Mouse (Mus musculus) heart, postnatal 0 days (tissue): ENCODE measurements around the gene Abhd14b. TPM values are rescaled to one million over a fixed set of nuclear protein-coding genes. Genes with fewer than 3 reads are reported as not detected.

Experiments
- ATAC-seq: fragments of 200-750 bp; cut with Nextera tagmentation; 2 replicates; pipeline ENCODE4 v1.8.0; 2017; ENCODE audit warnings: low read depth, moderate number of reproducible peaks, moderate library complexity; ENCODE audit not compliant: insufficient read depth
- DNase-seq: peaks from one replicate; pipeline ENCODE4 v3.0.0-alpha.2; 2016; ENCODE audit warnings: low spot score
- H3K27ac ChIP-seq: fragments of 300-500 bp; sonication (generic); 2 replicates; pipeline ENCODE4 v1.5.1; 2014; ENCODE audit warnings: low read depth, mild to moderate bottlenecking
- H3K27me3 ChIP-seq: fragments of 300-500 bp; sonication (generic); 2 replicates; pipeline ENCODE4 v1.6.1; 2014; ENCODE audit warnings: low read length, mixed read lengths; ENCODE audit not compliant: control insufficient read depth, insufficient read depth
- H3K36me3 ChIP-seq: fragments of 300-500 bp; sonication (generic); replicated peaks from 2 replicates; pipeline ENCODE4 v1.6.1; 2014; ENCODE audit warnings: low read length, mixed read lengths; ENCODE audit not compliant: control insufficient read depth, insufficient read depth
- H3K4me1 ChIP-seq: fragments of 300-500 bp; sonication (generic); 2 replicates; pipeline ENCODE4 v1.6.1; 2014; ENCODE audit warnings: antibody characterized with exemption; ENCODE audit not compliant: control insufficient read depth, insufficient read depth
- H3K4me2 ChIP-seq: fragments of 300-500 bp; sonication (generic); 2 replicates; pipeline ENCODE4 v1.6.1; 2014; ENCODE audit warnings: low read depth, mild to moderate bottlenecking, low read length, moderate library complexity
- H3K4me3 ChIP-seq: fragments of 300-500 bp; sonication (generic); 2 replicates; pipeline ENCODE4 v1.5.1; 2014; ENCODE audit warnings: low read depth, low read length
- H3K9ac ChIP-seq: fragments of 300-500 bp; sonication (generic); replicated peaks from 2 replicates; pipeline ENCODE4 v1.6.1; 2014; ENCODE audit warnings: low read depth, low read length, mixed read lengths
- H3K9me3 ChIP-seq: fragments of 300-500 bp; sonication (generic); replicated peaks from 2 replicates; pipeline ENCODE4 v1.6.1; 2016; ENCODE audit warnings: low read length; ENCODE audit not compliant: control insufficient read depth
- CTCF ChIP-seq: IDR thresholded peaks from 2 replicates; pipeline ENCODE4 v1.5.1; 2016; ENCODE audit warnings: antibody characterized with exemption, control low read depth, low read depth
- EP300 ChIP-seq: IDR thresholded peaks from 2 replicates; pipeline ENCODE4 v1.6.1; 2016; ENCODE audit warnings: antibody characterized with exemption, low read depth
- WGBS: fragments of 180-500 bp; shearing (Covaris S2); extraction: QIAGEN DNeasy Blood & Tissue Kit; methylation state at CpG from one replicate; pipeline ENCODE4 v1.1.7; 2014; 5-methylcytosine and 5-hydroxymethylcytosine counted together
- polyA plus RNA-seq: library from polyadenylated mRNA; unstranded; fragments of >200 nt; fragmentation: Nextera tagmentation; extraction: Ambion mirVana; gene quantifications from 2 replicates; pipeline ENCODE4 v1.2.1, GENCODE M21; 2015
- total RNA-seq: library from RNA; depleted of rRNA; stranded (reverse); fragments of >200 nt; gene quantifications from 2 replicates; pipeline ENCODE4 v1.2.3, GENCODE M21; 2014; ENCODE audit warnings: low replicate concordance

Abhd14b gene
- total and polyA plus RNA-seq, 2 experiments from 2014 or later = 5.3 to 46.8 TPM

DNA sequence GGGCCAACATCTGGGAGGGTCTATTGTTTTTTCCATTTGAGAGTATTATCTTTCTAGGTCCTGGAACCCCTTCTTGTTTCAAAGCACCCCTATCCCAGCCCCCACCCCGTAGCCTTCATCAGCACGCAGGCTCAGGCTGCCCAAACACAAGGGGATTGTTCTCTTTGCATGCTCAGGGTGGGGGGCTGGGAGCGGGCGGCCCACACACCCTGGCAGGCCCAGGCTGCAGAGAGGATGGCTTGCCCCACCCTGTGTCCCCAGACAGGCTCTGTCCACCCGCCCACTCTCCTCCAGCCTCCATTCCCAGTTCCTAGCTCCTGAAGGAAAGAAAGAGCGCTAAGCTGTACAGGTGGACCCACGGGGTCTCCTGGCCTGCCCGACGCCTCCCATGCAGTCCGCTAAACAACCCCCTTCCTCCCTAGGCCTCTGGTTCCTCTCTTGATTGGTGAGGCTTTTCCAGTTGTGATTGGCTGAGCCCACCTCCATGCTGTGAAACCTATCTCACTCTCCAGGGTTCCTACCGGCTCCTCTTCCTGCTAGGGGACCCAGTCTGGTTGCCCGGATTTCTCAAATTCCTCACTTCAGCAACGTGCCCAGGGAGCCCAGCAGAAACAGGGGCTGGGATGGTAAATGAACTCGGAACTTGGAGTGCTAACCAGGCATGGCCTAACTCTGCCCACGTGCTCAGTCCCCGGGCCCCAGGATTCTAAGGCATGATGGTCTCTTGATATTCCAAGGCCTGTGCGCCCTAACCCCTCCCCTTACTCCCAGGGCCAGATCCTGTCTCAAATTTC lies 7.8 kb downstream of the Abhd14b start:
- Histone ChIP-seq H3K27ac (peak overlapping the region; percentile 78), H3K4me1 (peaks cover 59% of the 10 kb centered on the region), H3K9me3 (no peaks in the 10 kb centered on the region), H3K36me3 (no peaks in the 10 kb centered on the region), H3K4me3 (peak overlapping the region; percentile 72), H3K9ac (peak overlapping the region; percentile 84; the same call in 1 of the 2 replicates), H3K27me3 (no peaks in the 10 kb centered on the region), H3K4me2 (peak overlapping the region; percentile 65)
- ATAC-seq (no peak), DNase-seq (no peak)
- whole genome bisulfite sequencing = 11% methylated on average over 17 of the region's 17 CpGs
- no peak for TF ChIP-seq CTCF
- TF ChIP-seq EP300 = no peak

DNA sequence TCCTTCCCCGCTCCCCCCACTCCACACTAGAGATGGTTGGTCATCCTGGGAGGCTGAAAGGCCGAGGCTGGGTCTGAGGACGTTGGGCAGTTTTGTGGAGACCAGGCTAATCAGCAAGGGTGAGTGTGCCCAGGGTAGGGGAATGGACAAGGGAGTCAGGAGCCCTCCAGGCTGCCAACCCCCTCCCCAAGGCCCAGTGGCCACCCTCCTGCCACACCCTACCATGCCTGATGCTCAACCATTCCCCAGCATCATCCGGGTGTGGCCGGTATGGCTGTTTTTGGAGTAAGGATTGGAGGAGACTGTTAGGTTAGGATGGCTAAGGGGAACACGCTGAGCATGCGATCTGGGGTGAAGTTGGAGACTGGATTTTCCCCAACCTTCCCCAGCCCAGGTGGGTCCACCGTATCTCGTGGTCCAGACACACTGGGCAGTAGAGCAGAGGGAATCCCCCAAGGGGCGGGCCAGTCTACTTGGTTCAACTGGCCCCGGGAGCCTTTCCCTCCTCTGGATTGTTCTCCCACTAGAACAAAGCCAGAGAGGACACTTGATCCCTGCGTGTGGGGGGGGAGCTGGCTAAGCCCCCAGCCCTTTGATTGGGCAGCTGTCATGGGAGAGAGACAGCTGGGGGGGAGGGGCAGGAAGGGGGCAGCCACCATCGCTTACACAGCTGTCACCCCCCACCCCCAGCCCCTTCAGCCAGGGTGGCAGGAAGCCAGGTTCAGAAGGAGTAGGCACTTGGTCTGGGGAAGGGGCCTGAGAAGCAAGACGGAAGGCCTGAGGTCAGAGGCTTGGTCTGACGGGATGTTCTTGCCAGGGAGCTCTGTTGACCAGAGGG lies 9.3 kb downstream of the Abhd14b start:
- Histone ChIP-seq H3K4me3 (no peak overlapping the region), H3K4me1 (peaks cover 46% of the 10 kb centered on the region), H3K9me3 (no peaks in the 10 kb centered on the region), H3K36me3 (peaks cover 11% of the 10 kb centered on the region), H3K9ac (no peak overlapping the region; the same call in 1 of the 2 replicates), H3K27me3 (no peaks in the 10 kb centered on the region), H3K27ac (peak overlapping the region; percentile 18), H3K4me2 (0 out of 2 replicates have a peak overlapping the region, but pooled peaks have one; percentile 3)
- 57% methylated on average over 15 of the region's 15 CpGs for WGBS
- no peak for DNase-seq
- TF ChIP-seq EP300 (no peak), CTCF (no peak)
- no peak for ATAC-seq

DNA sequence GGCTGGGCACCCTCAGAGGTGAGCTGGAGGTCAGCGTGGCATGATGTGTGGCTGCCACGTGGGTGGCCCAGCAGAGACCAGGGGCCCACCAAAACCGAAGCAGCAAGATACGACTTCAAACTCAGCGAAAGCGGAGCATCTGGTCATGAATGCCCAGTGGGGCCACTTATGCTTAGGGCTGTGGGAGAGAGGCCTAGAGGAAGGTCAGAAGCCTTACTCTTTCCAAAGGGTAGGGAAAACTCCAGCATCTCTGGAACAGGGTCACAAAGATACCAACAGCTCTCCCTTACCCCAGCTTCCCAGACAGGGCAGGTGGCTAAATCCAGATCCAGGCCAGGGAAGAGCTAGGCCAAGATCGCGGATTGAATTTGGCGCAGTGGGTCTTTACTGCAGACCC lies 9.9 kb downstream of the Abhd14b start:
- H3K4me3 ChIP-seq = no peak overlapping the region

DNA sequence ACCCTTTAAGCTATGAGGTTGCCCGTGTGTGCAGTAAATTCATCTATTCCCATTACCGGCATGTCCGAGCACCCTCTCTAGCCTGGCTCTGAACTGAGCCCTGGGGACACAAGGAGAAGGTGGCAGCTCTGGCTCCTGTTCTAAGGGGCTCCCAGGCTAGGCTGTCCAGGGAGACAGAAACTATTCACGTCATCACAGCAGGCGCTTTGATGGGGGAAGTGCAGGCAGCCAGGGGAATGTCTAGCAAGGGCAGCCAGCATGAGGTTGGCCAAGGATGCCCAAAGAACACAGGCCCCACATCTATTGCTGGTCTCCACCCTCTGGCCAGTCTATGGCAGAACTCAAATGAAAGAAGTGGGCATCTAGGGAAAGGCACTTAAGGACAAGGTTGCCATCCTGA lies 10.7 kb downstream of the Abhd14b start:
- H3K9me3 ChIP-seq = no peaks in the 10 kb centered on the region
- peaks cover 23% of the 10 kb centered on the region for H3K36me3 ChIP-seq
- 57% methylated on average over 5 of the region's 5 CpGs for WGBS
- H3K4me2 ChIP-seq = no peak overlapping the region
- H3K9ac ChIP-seq = no peak overlapping the region
- ATAC-seq (no peak), DNase-seq (no peak)
- no peak for TF ChIP-seq EP300
- no peak for TF ChIP-seq CTCF
- peaks cover 41% of the 10 kb centered on the region for H3K4me1 ChIP-seq
- H3K4me3 ChIP-seq = no peak overlapping the region
- H3K27me3 ChIP-seq = no peaks in the 10 kb centered on the region
- peak overlapping the region; percentile 18; the same call in 1 of the 2 replicates for H3K27ac ChIP-seq

More for the DNA sequence above, 9.9 kb downstream of the Abhd14b start:
- Histone ChIP-seq H3K36me3 (peaks cover 17% of the 10 kb centered on the region), H3K4me1 (peaks cover 46% of the 10 kb centered on the region), H3K9ac (no peak overlapping the region; the same call in 1 of the 2 replicates), H3K27ac (peak overlapping the region; percentile 18), H3K4me2 (no peak overlapping the region), H3K27me3 (no peaks in the 10 kb centered on the region), H3K9me3 (no peaks in the 10 kb centered on the region)
- ATAC-seq (no peak), DNase-seq (no peak)
- no peak for TF ChIP-seq EP300
- no peak for TF ChIP-seq CTCF
- WGBS = 54% methylated on average over 9 of the region's 9 CpGs

DNA sequence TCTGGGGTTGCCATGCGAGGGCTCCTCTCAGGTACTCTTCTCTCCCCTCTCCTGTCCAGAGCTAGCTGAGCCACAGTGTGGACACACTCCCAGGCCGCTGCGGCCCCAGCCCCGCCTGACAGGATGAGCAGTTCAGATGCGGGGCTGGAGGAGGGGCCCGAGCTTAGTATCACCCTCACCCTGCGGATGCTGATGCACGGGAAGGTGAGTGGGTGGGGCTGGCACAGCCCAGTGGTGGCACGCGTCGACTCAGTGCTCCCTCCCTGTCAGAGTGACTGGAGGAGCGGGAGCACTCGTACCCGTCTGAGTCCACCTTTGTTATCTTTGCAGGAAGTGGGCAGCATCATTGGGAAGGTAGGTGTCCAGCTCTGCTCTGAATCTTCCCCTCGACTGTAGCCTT lies 12.7 kb downstream of the Abhd14b start:
- no peaks in the 10 kb centered on the region for H3K9me3 ChIP-seq
- no peak for DNase-seq
- ATAC-seq = no peak
- H3K4me3 ChIP-seq = no peak overlapping the region
- no peak overlapping the region for H3K27ac ChIP-seq
- H3K36me3 ChIP-seq = peaks cover 33% of the 10 kb centered on the region
- H3K27me3 ChIP-seq = no peaks in the 10 kb centered on the region
- H3K9ac ChIP-seq = no peak overlapping the region
- H3K4me2 ChIP-seq = no peak overlapping the region
- WGBS = 78% methylated on average over 15 of the region's 15 CpGs
- H3K4me1 ChIP-seq = peaks cover 32% of the 10 kb centered on the region
- no peak for TF ChIP-seq CTCF
- TF ChIP-seq EP300 = no peak
